Mouse (Mus musculus): Measurements from ENCODE around the gene Bmt2. TPM values are rescaled to one million over a fixed set of nuclear protein-coding genes. Genes with fewer than 3 reads are reported as not detected.

Bmt2 gene
- polyA plus RNA-seq (2014; fragmentation: Nextera tagmentation; extraction: Ambion mirVana), result 23.7 and 27.7 TPM in 2 replicates

DNA sequence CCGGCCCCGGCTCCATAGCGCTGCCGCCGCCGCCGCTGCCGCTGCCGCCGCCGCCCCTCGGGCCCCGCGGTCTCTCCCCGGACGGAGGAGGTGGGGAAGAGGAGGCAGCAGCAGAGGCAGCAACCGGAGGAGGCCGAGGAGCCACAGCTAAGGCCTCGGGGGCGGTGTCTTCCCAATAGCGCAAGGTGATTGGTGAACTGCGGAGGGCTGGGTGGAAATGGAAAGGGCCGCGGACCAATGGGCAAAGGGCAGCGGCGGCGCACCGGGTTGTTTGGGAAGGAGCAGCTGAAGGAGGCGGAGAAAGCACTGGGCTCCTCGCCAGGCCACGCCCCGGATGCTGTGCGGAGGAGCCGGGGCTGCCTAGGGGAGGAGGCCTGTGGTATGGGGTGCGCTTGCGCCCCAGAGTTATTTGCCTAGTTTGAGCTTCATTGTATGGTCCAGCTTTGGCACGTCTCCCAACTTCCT is at the start of gene Bmt2:
TSS of gene Bmt2 (minus strand) at position 149 of the 465 bp plus-strand sequence.
- no peaks in the 10 kb centered on the region for H3K27me3 ChIP-seq (ENCODE audit: control insufficient read depth, insufficient read depth, low read length)

DNA sequence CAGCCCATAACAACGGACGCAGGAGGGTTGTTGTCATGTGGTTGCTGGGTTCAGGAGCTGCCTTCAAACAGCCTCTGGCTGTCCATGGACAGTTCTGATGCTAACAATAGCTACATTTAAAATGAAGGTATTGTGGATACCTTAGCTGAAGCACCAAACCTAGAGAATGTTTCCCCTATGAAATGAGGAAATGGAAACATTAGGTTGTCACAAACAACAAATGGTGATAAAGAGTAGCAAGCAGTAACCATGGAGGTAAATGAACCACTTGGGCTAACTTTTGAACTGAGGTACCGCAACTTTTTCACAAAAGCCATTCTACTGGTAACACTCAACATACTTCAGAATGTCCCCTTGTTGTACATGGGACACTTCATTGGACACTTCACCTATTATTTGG is 44.4 kb upstream of the Bmt2 start:
- Histone ChIP-seq H3K4me2 (no peak overlapping the region), H3K36me3 (ENCODE audit: control insufficient read depth, insufficient read depth, low read length) (no peaks in the 10 kb centered on the region), H3K4me1 (ENCODE audit: control insufficient read depth, insufficient read depth, low read length) (no peaks in the 10 kb centered on the region), H3K27me3 (ENCODE audit: control insufficient read depth, insufficient read depth, low read length) (no peaks in the 10 kb centered on the region), H3K9me3 (replicated peaks; ENCODE audit: control insufficient read depth, low read length) (no peaks in the 10 kb centered on the region), H3K9ac (ENCODE audit: low read depth, low read length) (no peak overlapping the region), H3K27ac (ENCODE audit: low read depth, low read length) (no peak overlapping the region), H3K4me3 (ENCODE audit: low read depth, low read length) (no peak overlapping the region)
- 94% methylated on average over 3 of the region's 3 CpGs for WGBS (ENCODE audit: insufficient replicate concordance)
- ATAC-seq (replicated peaks; ENCODE audit: insufficient number of reproducible peaks, low FRiP score, low TSS enrichment), result no peak

More for the DNA sequence above, at the start of gene Bmt2:
- H3K36me3 ChIP-seq (ENCODE audit: control insufficient read depth, insufficient read depth, low read length), result no peaks in the 10 kb centered on the region
- peak within 1 kb of the TSS; percentile 91 for H3K4me3 ChIP-seq (ENCODE audit: low read depth, low read length)
- ATAC-seq (replicated peaks; ENCODE audit: insufficient number of reproducible peaks, low FRiP score, low TSS enrichment), result peak; percentile 99
- under 1% methylated on average over 37 of the region's 37 CpGs for WGBS (ENCODE audit: insufficient replicate concordance)
- H3K27ac ChIP-seq (ENCODE audit: low read depth, low read length), result peak within 1 kb of the TSS; percentile 92
- no peaks in the 10 kb centered on the region for H3K4me1 ChIP-seq (ENCODE audit: control insufficient read depth, insufficient read depth, low read length)
- H3K9me3 ChIP-seq (replicated peaks; ENCODE audit: control insufficient read depth, low read length), result no peaks in the 10 kb centered on the region
- H3K4me2 ChIP-seq, result peak within 1 kb of the TSS; percentile 74
- H3K9ac ChIP-seq (ENCODE audit: low read depth, low read length), result peak within 1 kb of the TSS; percentile 93

DNA sequence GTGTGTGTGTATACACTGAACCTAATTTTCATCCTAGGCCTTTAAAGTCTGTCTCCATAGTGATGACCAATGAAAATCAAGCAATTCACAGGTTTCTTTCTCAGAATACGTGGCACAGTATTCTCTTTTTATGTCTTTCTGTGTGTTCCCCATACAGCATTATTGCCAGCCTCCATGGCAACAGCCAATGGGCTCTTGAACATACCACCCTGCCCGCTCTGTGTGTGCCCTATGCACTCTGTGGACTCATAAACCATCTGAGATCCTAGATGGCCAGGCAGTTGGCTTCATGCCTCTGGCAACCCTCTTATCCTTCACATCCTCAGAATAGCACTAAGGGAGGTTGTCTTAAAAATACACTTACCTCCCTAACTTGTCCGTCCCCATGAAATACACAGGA is 37.1 kb upstream of the Bmt2 start:
- Histone ChIP-seq H3K27ac (ENCODE audit: low read depth, low read length) (no peak overlapping the region), H3K9ac (ENCODE audit: low read depth, low read length) (no peak overlapping the region), H3K4me2 (no peak overlapping the region), H3K4me1 (ENCODE audit: control insufficient read depth, insufficient read depth, low read length) (no peaks in the 10 kb centered on the region), H3K36me3 (ENCODE audit: control insufficient read depth, insufficient read depth, low read length) (no peaks in the 10 kb centered on the region), H3K9me3 (replicated peaks; ENCODE audit: control insufficient read depth, low read length) (no peaks in the 10 kb centered on the region), H3K27me3 (ENCODE audit: control insufficient read depth, insufficient read depth, low read length) (no peaks in the 10 kb centered on the region), H3K4me3 (ENCODE audit: low read depth, low read length) (no peak overlapping the region)
- WGBS (ENCODE audit: insufficient replicate concordance), result 80% methylated on average over 3 of the region's 3 CpGs
- no peak for ATAC-seq (replicated peaks; ENCODE audit: insufficient number of reproducible peaks, low FRiP score, low TSS enrichment)

DNA sequence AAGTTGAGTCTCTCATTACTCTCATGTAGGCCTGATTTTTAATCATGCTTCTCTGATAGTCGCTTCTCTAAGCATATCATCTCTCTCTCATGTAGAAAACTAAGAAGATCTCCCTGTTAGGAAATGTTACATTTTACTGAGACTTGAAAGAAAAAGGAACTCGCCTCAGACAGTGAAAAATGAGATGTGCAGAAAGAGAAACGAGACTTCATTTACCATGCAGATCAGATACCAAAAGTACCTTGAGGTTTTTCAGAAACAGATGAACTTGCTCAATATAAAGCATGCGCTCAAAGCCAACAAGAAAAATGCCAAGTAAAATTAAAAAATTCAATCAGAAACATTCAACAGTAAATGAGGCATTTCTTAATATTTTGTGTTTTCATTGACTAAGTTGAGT is 19.1 kb upstream of the Bmt2 start:
- H3K4me2 ChIP-seq, result no peak overlapping the region
- 77% methylated on average over 4 of the region's 4 CpGs for WGBS (ENCODE audit: insufficient replicate concordance)
- ATAC-seq (replicated peaks; ENCODE audit: insufficient number of reproducible peaks, low FRiP score, low TSS enrichment), result no peak

DNA sequence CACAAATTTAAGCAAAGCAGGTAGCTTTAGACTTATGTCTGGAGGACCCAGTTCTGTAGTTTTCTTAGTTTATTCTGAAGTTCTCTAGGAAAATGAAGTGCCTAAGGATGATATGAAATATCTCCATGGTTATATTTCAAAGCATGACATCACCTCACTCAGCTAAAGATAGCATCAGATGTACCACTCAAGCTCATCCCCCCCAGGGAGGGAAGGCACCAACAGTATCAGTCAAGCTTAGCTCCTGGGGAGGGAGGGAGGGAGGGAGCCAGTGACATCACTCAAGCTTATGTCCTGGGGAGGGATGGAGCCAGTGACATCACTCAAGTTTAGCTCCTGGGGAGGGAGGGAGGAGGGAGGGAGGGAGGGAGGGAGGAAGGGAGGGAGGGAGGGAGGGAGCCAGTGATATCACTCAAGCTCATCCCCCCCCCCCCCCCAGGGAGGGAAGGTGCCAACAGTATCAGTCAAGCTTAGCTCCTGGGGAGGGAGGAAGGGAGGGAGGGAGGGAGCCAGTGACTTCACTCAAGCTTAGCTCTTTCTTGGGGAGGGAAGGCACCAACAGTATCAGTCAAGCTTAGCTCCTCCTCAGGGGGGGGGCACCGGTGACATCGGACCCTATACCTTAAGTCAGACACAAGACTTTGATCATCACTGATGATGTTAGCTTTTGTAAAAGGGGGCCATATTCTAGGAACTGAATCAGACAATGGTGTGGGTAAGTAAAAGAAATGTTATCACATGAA is 17.5 kb upstream of the Bmt2 start:
- no peaks in the 10 kb centered on the region for H3K4me1 ChIP-seq (ENCODE audit: control insufficient read depth, insufficient read depth, low read length)
- no peak overlapping the region for H3K4me2 ChIP-seq
- no peaks in the 10 kb centered on the region for H3K9me3 ChIP-seq (replicated peaks; ENCODE audit: control insufficient read depth, low read length)
- no peak overlapping the region for H3K9ac ChIP-seq (ENCODE audit: low read depth, low read length)
- no peak for ATAC-seq (replicated peaks; ENCODE audit: insufficient number of reproducible peaks, low FRiP score, low TSS enrichment)
- H3K4me3 ChIP-seq (ENCODE audit: low read depth, low read length), result no peak overlapping the region
- 72% methylated on average over 2 of the region's 2 CpGs for WGBS (ENCODE audit: insufficient replicate concordance)
- H3K36me3 ChIP-seq (ENCODE audit: control insufficient read depth, insufficient read depth, low read length), result no peaks in the 10 kb centered on the region
- H3K27ac ChIP-seq (ENCODE audit: low read depth, low read length), result no peak overlapping the region
- no peaks in the 10 kb centered on the region for H3K27me3 ChIP-seq (ENCODE audit: control insufficient read depth, insufficient read depth, low read length)

More for the DNA sequence above, 19.1 kb upstream of the Bmt2 start:
- Histone ChIP-seq H3K9me3 (replicated peaks; ENCODE audit: control insufficient read depth, low read length) (no peaks in the 10 kb centered on the region), H3K4me1 (ENCODE audit: control insufficient read depth, insufficient read depth, low read length) (no peaks in the 10 kb centered on the region), H3K36me3 (ENCODE audit: control insufficient read depth, insufficient read depth, low read length) (no peaks in the 10 kb centered on the region), H3K27me3 (ENCODE audit: control insufficient read depth, insufficient read depth, low read length) (no peaks in the 10 kb centered on the region), H3K27ac (ENCODE audit: low read depth, low read length) (no peak overlapping the region), H3K4me3 (ENCODE audit: low read depth, low read length) (no peak overlapping the region), H3K9ac (ENCODE audit: low read depth, low read length) (no peak overlapping the region)

DNA sequence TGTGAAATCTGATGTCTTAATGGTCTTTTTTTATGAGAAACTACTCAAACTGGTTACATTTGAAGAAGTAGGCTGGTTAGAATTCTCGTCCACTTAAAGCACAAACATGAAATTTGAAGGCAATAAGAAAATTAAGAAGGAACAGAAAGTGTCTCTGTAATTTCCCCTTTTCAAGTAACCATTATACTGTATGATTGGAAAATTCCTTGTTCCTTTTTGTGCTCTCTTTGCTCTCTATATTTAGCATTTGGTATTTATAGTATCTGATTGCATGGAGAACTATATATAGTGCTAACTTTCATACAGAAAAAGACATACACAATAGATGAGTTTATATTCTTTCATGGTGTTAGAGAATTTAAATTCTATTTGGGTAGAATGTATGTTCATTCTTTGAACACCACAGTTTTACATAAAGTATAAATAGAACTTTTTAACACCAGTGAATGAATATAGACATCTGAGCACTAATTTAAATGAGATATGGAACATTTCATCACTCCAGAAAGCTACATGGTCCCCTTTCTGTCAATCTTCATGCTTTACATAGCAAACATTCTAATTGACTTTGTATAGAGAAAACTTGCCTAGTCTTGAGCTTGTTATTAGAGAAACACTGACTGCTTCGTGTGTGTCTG is 14.0 kb upstream of the Bmt2 start:
- Histone ChIP-seq H3K27ac (ENCODE audit: low read depth, low read length) (no peak overlapping the region), H3K4me1 (ENCODE audit: control insufficient read depth, insufficient read depth, low read length) (no peaks in the 10 kb centered on the region), H3K36me3 (ENCODE audit: control insufficient read depth, insufficient read depth, low read length) (no peaks in the 10 kb centered on the region), H3K9me3 (replicated peaks; ENCODE audit: control insufficient read depth, low read length) (no peaks in the 10 kb centered on the region), H3K4me2 (no peak overlapping the region), H3K9ac (ENCODE audit: low read depth, low read length) (no peak overlapping the region), H3K27me3 (ENCODE audit: control insufficient read depth, insufficient read depth, low read length) (no peaks in the 10 kb centered on the region), H3K4me3 (ENCODE audit: low read depth, low read length) (no peak overlapping the region)
- 58% methylated on average over 2 of the region's 2 CpGs for WGBS (ENCODE audit: insufficient replicate concordance)
- no peak for ATAC-seq (replicated peaks; ENCODE audit: insufficient number of reproducible peaks, low FRiP score, low TSS enrichment)

DNA sequence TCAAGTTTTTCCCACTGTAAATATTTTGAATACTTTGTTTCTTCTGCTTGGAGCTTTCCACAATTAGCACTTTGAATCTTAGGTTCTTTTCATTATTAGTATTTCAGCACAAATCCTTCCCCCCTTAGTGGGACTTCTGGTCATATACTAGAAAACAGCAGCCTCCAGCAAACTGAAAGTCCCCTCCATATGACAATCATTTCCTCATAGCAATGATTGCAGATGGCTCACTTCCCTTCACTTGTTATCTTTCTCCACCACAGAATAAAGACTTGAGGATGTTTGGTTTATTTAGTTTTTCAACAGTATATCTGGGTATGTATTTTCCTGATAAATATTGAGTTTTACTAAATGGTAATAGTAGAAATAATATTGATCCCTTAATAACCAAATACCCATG is 12.6 kb upstream of the Bmt2 start:
- H3K9ac ChIP-seq (ENCODE audit: low read depth, low read length), result no peak overlapping the region
- H3K9me3 ChIP-seq (replicated peaks; ENCODE audit: control insufficient read depth, low read length), result no peaks in the 10 kb centered on the region
- no peaks in the 10 kb centered on the region for H3K4me1 ChIP-seq (ENCODE audit: control insufficient read depth, insufficient read depth, low read length)
- no peak overlapping the region for H3K4me2 ChIP-seq
- H3K27ac ChIP-seq (ENCODE audit: low read depth, low read length), result no peak overlapping the region
- H3K27me3 ChIP-seq (ENCODE audit: control insufficient read depth, insufficient read depth, low read length), result no peaks in the 10 kb centered on the region
- H3K36me3 ChIP-seq (ENCODE audit: control insufficient read depth, insufficient read depth, low read length), result no peaks in the 10 kb centered on the region
- H3K4me3 ChIP-seq (ENCODE audit: low read depth, low read length), result no peak overlapping the region
- no peak for ATAC-seq (replicated peaks; ENCODE audit: insufficient number of reproducible peaks, low FRiP score, low TSS enrichment)

DNA sequence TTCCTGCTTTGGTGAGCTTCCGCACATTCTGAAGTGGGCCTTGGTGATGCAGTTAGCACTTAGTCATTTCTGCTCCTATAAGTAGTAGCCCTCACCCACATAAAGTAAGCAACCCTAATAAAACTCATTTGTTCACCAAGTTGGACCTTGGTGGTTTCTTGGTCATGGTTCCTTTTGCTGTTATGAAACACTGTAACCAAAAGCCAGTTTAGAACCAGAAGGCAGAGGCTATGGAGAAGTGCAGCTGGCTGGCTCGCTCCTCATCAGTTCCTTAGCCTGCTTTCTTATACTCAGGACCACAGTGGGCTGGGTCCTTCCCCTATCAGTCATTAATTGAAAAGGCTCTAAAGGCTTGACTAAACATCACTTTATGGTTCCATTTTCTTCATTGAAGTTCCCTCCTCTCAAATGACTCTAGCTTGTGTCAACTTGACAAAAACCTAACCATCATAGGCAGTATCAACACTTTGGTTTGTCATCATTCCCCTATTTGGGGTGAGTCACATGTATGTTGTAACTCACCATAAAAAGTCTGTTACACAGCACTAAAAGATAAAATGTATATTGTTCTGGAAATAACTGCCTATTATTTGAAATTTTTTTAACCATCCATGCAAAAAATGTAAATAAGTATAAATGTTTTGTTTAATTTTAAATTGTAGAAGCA is 6.3 kb upstream of the Bmt2 start:
- H3K36me3 ChIP-seq (ENCODE audit: control insufficient read depth, insufficient read depth, low read length), result no peaks in the 10 kb centered on the region
- H3K27ac ChIP-seq (ENCODE audit: low read depth, low read length), result no peak overlapping the region
- H3K27me3 ChIP-seq (ENCODE audit: control insufficient read depth, insufficient read depth, low read length), result no peaks in the 10 kb centered on the region
- H3K9ac ChIP-seq (ENCODE audit: low read depth, low read length), result no peak overlapping the region
- no peaks in the 10 kb centered on the region for H3K4me1 ChIP-seq (ENCODE audit: control insufficient read depth, insufficient read depth, low read length)
- H3K4me2 ChIP-seq, result no peak overlapping the region
- no peak overlapping the region for H3K4me3 ChIP-seq (ENCODE audit: low read depth, low read length)
- no peaks in the 10 kb centered on the region for H3K9me3 ChIP-seq (replicated peaks; ENCODE audit: control insufficient read depth, low read length)
- 87% methylated on average over 2 of the region's 2 CpGs for WGBS (ENCODE audit: insufficient replicate concordance)
- ATAC-seq (replicated peaks; ENCODE audit: insufficient number of reproducible peaks, low FRiP score, low TSS enrichment), result no peak

Measured in heart, embryonic 11.5 days (tissue).